Mouse (Mus musculus): ENCODE measurements around the gene Iqsec1. TPM values are rescaled to one million over a fixed set of nuclear protein-coding genes. Genes with fewer than 3 reads are reported as not detected.
A peak's percentile ranks its signal among the peaks of the same experiment; 100 is the strongest.

Gene Iqsec1
- total RNA-seq, 2 experiments from 2014 or later = 108 to 109 TPM

- DNase-seq = no peak
- intact Hi-C loops (cut with DNase I) = no loop called here
Measured at GRCm38 (mm10) chr6:90900302-90900701, 88.2 kb downstream of the Iqsec1 start.

GRCm38 (mm10) chr6:90899266-90899665, 89.2 kb downstream of the Iqsec1 start:
- intact Hi-C loops (cut with DNase I) = no loop called here
- no peak for DNase-seq

GRCm38 (mm10) chr6:90898107-90898506, 90.4 kb downstream of the Iqsec1 start:
- intact Hi-C loops (cut with DNase I) = no loop called here
- peak; percentile 27 to 42 for DNase-seq

GRCm38 (mm10) chr6:90892401-90892800, 96.1 kb downstream of the Iqsec1 start:
- DNase-seq = no peak
- intact Hi-C loops (cut with DNase I) = no loop called here

- no peak for DNase-seq
- intact Hi-C loops (cut with DNase I) = no loop called here
Measured at GRCm38 (mm10) chr6:90889356-90890285, 98.9 kb downstream of the Iqsec1 start.

GRCm38 (mm10) chr6:90887024-90887775, 101.3 kb downstream of the Iqsec1 start:
- intact Hi-C loops (cut with DNase I) = no loop called here
- peak in 1 of 2 experiments; percentile 4 for DNase-seq

GRCm38 (mm10) chr6:90885626-90886025, 102.9 kb downstream of the Iqsec1 start:
- DNase-seq = no peak
- intact Hi-C loops (cut with DNase I) = no loop called here

- no peak for DNase-seq
- intact Hi-C loops (cut with DNase I) = no loop called here
Measured at GRCm38 (mm10) chr6:90884631-90885030, 103.9 kb downstream of the Iqsec1 start.

- DNase-seq = peak in 1 of 2 experiments; percentile 3
- intact Hi-C loops (cut with DNase I) = no loop called here
Measured at GRCm38 (mm10) chr6:90880975-90881374, 107.5 kb downstream of the Iqsec1 start.

GRCm38 (mm10) chr6:90880404-90880803, 108.1 kb downstream of the Iqsec1 start:
- intact Hi-C loops (cut with DNase I) = no loop called here
- no peak for DNase-seq

- DNase-seq = no peak
- intact Hi-C loops (cut with DNase I) = no loop called here
Measured at GRCm38 (mm10) chr6:90871581-90871980, 116.9 kb downstream of the Iqsec1 start.

GRCm38 (mm10) chr6:90868033-90868432, 120.5 kb downstream of the Iqsec1 start:
- no peak for DNase-seq

GRCm38 (mm10) chr6:90861370-90861769, 127.1 kb downstream of the Iqsec1 start:
- intact Hi-C loops (cut with DNase I) = no loop called here
- DNase-seq = no peak

More at GRCm38 (mm10) chr6:90868033-90868432, 120.5 kb downstream of the Iqsec1 start:
- intact Hi-C loops (cut with DNase I) = no loop called here

- DNase-seq = no peak
- intact Hi-C loops (cut with DNase I) = no loop called here
Measured at GRCm38 (mm10) chr6:90857844-90858243, 130.6 kb downstream of the Iqsec1 start.

- intact Hi-C loops (cut with DNase I) = no loop called here
- peak; percentile 22 to 45 for DNase-seq
Measured at GRCm38 (mm10) chr6:90852360-90852759, 136.1 kb downstream of the Iqsec1 start.

GRCm38 (mm10) chr6:90848068-90848467, 140.4 kb downstream of the Iqsec1 start:
- no peak for DNase-seq

GRCm38 (mm10) chr6:90847523-90847922, 141.0 kb downstream of the Iqsec1 start:
- intact Hi-C loops (cut with DNase I) = no loop called here
- no peak for DNase-seq

More at GRCm38 (mm10) chr6:90848068-90848467, 140.4 kb downstream of the Iqsec1 start:
- intact Hi-C loops (cut with DNase I) = no loop called here

- intact Hi-C loops (cut with DNase I) = no loop called here
- DNase-seq = no peak
Measured at GRCm38 (mm10) chr6:90839972-90840371, 148.5 kb downstream of the Iqsec1 start.

GRCm38 (mm10) chr6:90836749-90837148, 151.7 kb downstream of the Iqsec1 start:
- no peak for DNase-seq
- intact Hi-C loops (cut with DNase I) = no loop called here

- intact Hi-C loops (cut with DNase I) = no loop called here
- DNase-seq = no peak
Measured at GRCm38 (mm10) chr6:90829536-90829935, 158.9 kb downstream of the Iqsec1 start.

GRCm38 (mm10) chr6:90825063-90825462, 163.4 kb downstream of the Iqsec1 start:
- no peak for DNase-seq
- intact Hi-C loops (cut with DNase I) = no loop called here
